ENCODE assay signal across 21 mouse cellular contexts in genomic region chr1:78267519-78267918, GRCm38 (mm10). TPM values are rescaled to one million over a fixed set of nuclear protein-coding genes. Genes with fewer than 3 reads are reported as not detected.
DNase-seq lines count a peak whose midpoint lies in the region; ATAC-seq and TF ChIP-seq lines count a peak whose summit lies in the region.
"Had no signal": no experiment of that assay in that cellular context is flagged by ENCODE, and none has a peak within 500 bp of the region (broad histone marks: within the 10 kb centered on the region; RNA-seq: fewer than 3 reads in every experiment).

No protein-coding gene starts in this region.

- no peak for ATAC-seq in megakaryocyte, adult 5-6 weeks (ENCODE audit: poor library complexity, severe bottlenecking)
- ATAC-seq: CD4-positive, CD25-positive, alpha-beta regulatory T cell, adult 4 months had no signal

- peaks cover 5% of the 10 kb centered on the region for H3K4me1 ChIP-seq in E14TG2a.4 (replicated peaks; ENCODE audit: low read depth, low read length)
- no peaks in the 10 kb centered on the region for H3K4me1 ChIP-seq in heart, adult 2 months (ENCODE audit: control insufficient read depth, insufficient read depth, low read length)
- H3K4me1 ChIP-seq: embryonic facial prominence, embryonic 10.5 days; liver, embryonic 13.5 days; midbrain, embryonic 12.5 days had no signal

- 52% methylated on average over 5 of the region's 5 CpGs for WGBS in heart, adult 2 months

- no peak overlapping the region for H3K27ac ChIP-seq in heart, adult 2 months
- H3K27ac ChIP-seq: embryonic facial prominence, embryonic 10.5 days; liver, embryonic 13.5 days; midbrain, embryonic 12.5 days had no signal

- H3K9ac ChIP-seq in heart, adult 2 months (ENCODE audit: low read depth, low read length), result no peak overlapping the region
- H3K9ac ChIP-seq: liver, embryonic 13.5 days; midbrain, embryonic 12.5 days had no signal

- H3K79me2 ChIP-seq in heart, adult 2 months (replicated peaks; ENCODE audit: control insufficient read depth, insufficient read depth, low read length), result no peaks in the 10 kb centered on the region

- no peak overlapping the region for H3K4me3 ChIP-seq in E14TG2a.4 (replicated peaks; ENCODE audit: low read length)
- no peak overlapping the region for H3K4me3 ChIP-seq in heart, adult 2 months
- H3K4me3 ChIP-seq: embryonic facial prominence, embryonic 10.5 days; erythroblast, embryonic 14.5 days; liver, embryonic 13.5 days; midbrain, embryonic 12.5 days had no signal

- H3K27me3 ChIP-seq in E14TG2a.4 (ENCODE audit: insufficient read depth, low read length), result no peaks in the 10 kb centered on the region
- H3K27me3 ChIP-seq in heart, adult 2 months (ENCODE audit: control insufficient read depth, insufficient read depth, low read length), result no peaks in the 10 kb centered on the region
- H3K27me3 ChIP-seq: liver, embryonic 13.5 days; midbrain, embryonic 12.5 days had no signal

- TF ChIP-seq EP300 in heart, adult 2 months (IDR thresholded peaks at IDR 0.05; ENCODE audit: insufficient read depth, low read depth, low read length), result no peak

- no peaks in the 10 kb centered on the region for H3K9me3 ChIP-seq in E14TG2a.4 (ENCODE audit: low read length)
- H3K9me3 ChIP-seq: embryonic facial prominence, embryonic 10.5 days; liver, embryonic 13.5 days had no signal

- H3K36me3 ChIP-seq in E14TG2a.4 (ENCODE audit: insufficient read depth, low read length), result no peaks in the 10 kb centered on the region
- H3K36me3 ChIP-seq in heart, adult 2 months (ENCODE audit: control insufficient read depth, insufficient read depth, low read length), result no peaks in the 10 kb centered on the region
- H3K36me3 ChIP-seq: embryonic facial prominence, embryonic 10.5 days; liver, embryonic 13.5 days; midbrain, embryonic 12.5 days had no signal

- DNase-seq in kidney, postnatal 25 days, result peak; percentile 6 to 38
- DNase-seq in kidney, postnatal 10 days, result no peak
- DNase-seq in 3T3-L1 (ENCODE audit: low read depth, low spot score), result peak; percentile 6
- no peak for DNase-seq in brain, embryonic 14.5 days (ENCODE audit: low read depth)
- no peak for DNase-seq in heart, adult 2 months
- no peak for DNase-seq in adrenal gland, postnatal 4 days (ENCODE audit: low spot score in 2 of 2)
- DNase-seq: adrenal gland, postnatal 36 days; cerebellum, postnatal 36 days; gastrocnemius, postnatal 10 days; heart, postnatal 36 days; kidney, postnatal 14 days; liver, embryonic 13.5 days; lung, postnatal 4 days; right cerebral cortex, adult 18-20 months; thymus, adult 2 months had no signal

- TF ChIP-seq CTCF in E14TG2a.4 (conservative IDR thresholded peaks at IDR 0.05; ENCODE audit: low read length), result peak; percentile 91
- peak; percentile 8; the same call in 1 of the 2 replicates for TF ChIP-seq CTCF in brain, embryonic 14.5 days (IDR thresholded peaks at IDR 0.05; ENCODE audit: borderline replicate concordance, extremely low read depth, insufficient read depth, insufficient read length)
- no peak for TF ChIP-seq CTCF in heart, adult 2 months (IDR thresholded peaks at IDR 0.05)

- no peak for TF ChIP-seq POLR2A in brain, embryonic 14.5 days (IDR thresholded peaks at IDR 0.05; ENCODE audit: borderline replicate concordance, extremely low read depth, insufficient read depth, insufficient read length, poor library complexity, severe bottlenecking)
- TF ChIP-seq POLR2A in heart, adult 2 months (IDR thresholded peaks at IDR 0.05; ENCODE audit: insufficient read depth, low read depth, low read length), result no peak

- intact Hi-C loops in heart, adult 2 months (cut with DNase I), result no loop called here

RNA-seq across cellular contexts. Expression of gene Sgpp2, which starts 42.6 kb away (rescaled TPM):
- polyA plus RNA-seq in brain, embryonic 14.5 days (2012; rRNA removed), result 0.68 and 1.4 TPM in 2 replicates
- total RNA-seq in heart, adult 2 months (2021), result under 1 TPM in 1 of 2 experiments, not detected in 1; 0.09 TPM
- polyA plus RNA-seq in heart, adult 2 months (2012; rRNA removed), result 0.26 and 0.31 TPM in 2 replicates
- 1 to 10 TPM; 1.1 to 5.8 TPM for total RNA-seq in adrenal gland, postnatal 4 days (2021)
- total RNA-seq in megakaryocyte, adult 5-6 weeks (2015), result not detected in 2 replicates
- 0.12 TPM in 1 of 2 replicates, not detected in the other for total RNA-seq in megakaryocyte, adult 5-6 weeks (2017)
- total RNA-seq: gastrocnemius, postnatal 10 days had no signal
- polyA plus RNA-seq: erythroblast, embryonic 14.5 days had no signal

Comparison
In these comparisons a context has a peak if more than half of its experiments do, and no peak if none do; other contexts are left out.
1. DNase-seq: peak in kidney, postnatal 25 days (2 of 2) and 3T3-L1 (single experiment); none in kidney, postnatal 10 days (single experiment), brain, embryonic 14.5 days (single experiment), heart, adult 2 months (0 of 2) and adrenal gland, postnatal 4 days (0 of 2).